Mouse (Mus musculus): ENCODE results near the gene Pde4d.

Pde4d gene

GRCm38 (mm10) chr13:109175852-109176621, 726.3 kb downstream of the Pde4d start:
- DNase-seq (ENCODE audit: low spot score in 2 of 2) = no peak

- DNase-seq (ENCODE audit: low spot score in 2 of 2) = no peak
Measured at GRCm38 (mm10) chr13:109181363-109181762, 731.6 kb downstream of the Pde4d start.

GRCm38 (mm10) chr13:109190652-109191051, 740.9 kb downstream of the Pde4d start:
- DNase-seq (ENCODE audit: low spot score in 2 of 2) = no peak

GRCm38 (mm10) chr13:109191176-109191575, 741.4 kb downstream of the Pde4d start:
- DNase-seq (ENCODE audit: low spot score in 2 of 2) = no peak

- no peak for DNase-seq (ENCODE audit: low spot score in 2 of 2)
Measured at GRCm38 (mm10) chr13:109205541-109205940, 755.8 kb downstream of the Pde4d start.

GRCm38 (mm10) chr13:109208607-109209006, 758.9 kb downstream of the Pde4d start:
- DNase-seq (ENCODE audit: low spot score in 2 of 2) = no peak

- no peak for DNase-seq (ENCODE audit: low spot score in 2 of 2)
Measured at GRCm38 (mm10) chr13:109209413-109209812, 759.7 kb downstream of the Pde4d start.

- DNase-seq (ENCODE audit: low spot score in 2 of 2) = peak in 1 of 2 experiments; percentile 75
Measured at GRCm38 (mm10) chr13:109210403-109210802, 760.7 kb downstream of the Pde4d start.

GRCm38 (mm10) chr13:109211471-109211870, 761.7 kb downstream of the Pde4d start:
- DNase-seq (ENCODE audit: low spot score in 2 of 2) = no peak

GRCm38 (mm10) chr13:109211941-109212487, 762.3 kb downstream of the Pde4d start:
- DNase-seq (ENCODE audit: low spot score in 2 of 2) = no peak

- no peak for DNase-seq (ENCODE audit: low spot score in 2 of 2)
Measured at GRCm38 (mm10) chr13:109212788-109213473, 763.2 kb downstream of the Pde4d start.

- no peak for DNase-seq (ENCODE audit: low spot score in 2 of 2)
Measured at GRCm38 (mm10) chr13:109219019-109219725, 769.4 kb downstream of the Pde4d start.

GRCm38 (mm10) chr13:109228967-109229617, 779.3 kb downstream of the Pde4d start:
- DNase-seq (ENCODE audit: low spot score in 2 of 2) = no peak

GRCm38 (mm10) chr13:109229618-109230334, 780.0 kb downstream of the Pde4d start:
- no peak for DNase-seq (ENCODE audit: low spot score in 2 of 2)

GRCm38 (mm10) chr13:109230335-109230987, 780.7 kb downstream of the Pde4d start:
- DNase-seq (ENCODE audit: low spot score in 2 of 2) = no peak

GRCm38 (mm10) chr13:109231848-109232460, 782.2 kb downstream of the Pde4d start:
- peak in 1 of 2 experiments; percentile 41 for DNase-seq (ENCODE audit: low spot score in 2 of 2)

- DNase-seq (ENCODE audit: low spot score in 2 of 2) = no peak
Measured at GRCm38 (mm10) chr13:109232531-109232930, 782.8 kb downstream of the Pde4d start.

- no peak for DNase-seq (ENCODE audit: low spot score in 2 of 2)
Measured at GRCm38 (mm10) chr13:109233911-109234613, 784.3 kb downstream of the Pde4d start.

GRCm38 (mm10) chr13:109236047-109236446, 786.3 kb downstream of the Pde4d start:
- DNase-seq (ENCODE audit: low spot score in 2 of 2) = no peak

Data from urinary bladder, adult 18-20 months (tissue).